Mouse (Mus musculus) kidney, adult 8-10 months (tissue): ENCODE measurements at regions not wholly inside any gene's neighbourhood (a gene's known extent, or its start where the extent isn't known, plus 50 kb on each side); places are given as distances from the start of the nearest gene placed in this dataset.

Experiments
- DNase-seq, 2 experiments: peaks; one replicate each; pipeline ENCODE4 v3.0.0; 2022

DNA sequence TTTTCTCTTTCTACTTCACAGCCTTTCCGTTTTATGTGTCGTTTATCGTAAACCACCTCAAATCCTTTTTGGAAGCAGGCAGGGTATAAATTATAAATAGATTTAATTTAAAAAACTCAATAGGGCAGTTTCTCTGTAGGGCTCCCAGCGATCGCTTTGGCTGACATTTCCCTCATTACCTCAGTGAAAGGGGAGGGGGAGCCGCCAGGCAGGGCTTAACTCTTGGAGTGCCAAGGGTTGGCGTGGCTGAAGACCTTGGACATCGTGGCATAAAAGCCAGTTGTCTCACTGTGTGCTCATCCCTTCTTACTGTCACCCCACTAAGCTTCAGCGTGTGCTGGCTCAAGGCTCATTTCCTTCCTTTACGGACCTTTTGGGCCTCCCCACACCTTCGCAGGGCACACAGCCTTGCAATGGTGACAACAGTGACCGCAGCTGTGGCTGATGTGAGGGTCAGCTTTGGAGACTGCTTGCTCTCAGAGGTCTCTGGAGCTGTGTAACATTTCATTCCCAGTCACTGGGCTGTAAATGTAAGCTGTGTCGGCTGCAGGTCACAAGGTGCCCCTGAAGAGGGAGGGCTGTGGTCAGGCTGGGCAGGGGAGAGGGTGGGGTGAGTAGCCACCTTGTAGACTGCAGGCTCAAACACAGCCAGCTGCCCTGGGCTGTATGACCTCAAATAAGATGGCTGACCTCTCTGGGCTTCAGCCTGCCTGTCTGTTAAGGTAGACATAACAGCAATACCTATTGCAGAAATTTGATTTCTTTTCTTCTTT, 81.6 kb upstream of the Stx16 start:
- DNase-seq: peak in 1 of 2 experiments; percentile 33

DNA sequence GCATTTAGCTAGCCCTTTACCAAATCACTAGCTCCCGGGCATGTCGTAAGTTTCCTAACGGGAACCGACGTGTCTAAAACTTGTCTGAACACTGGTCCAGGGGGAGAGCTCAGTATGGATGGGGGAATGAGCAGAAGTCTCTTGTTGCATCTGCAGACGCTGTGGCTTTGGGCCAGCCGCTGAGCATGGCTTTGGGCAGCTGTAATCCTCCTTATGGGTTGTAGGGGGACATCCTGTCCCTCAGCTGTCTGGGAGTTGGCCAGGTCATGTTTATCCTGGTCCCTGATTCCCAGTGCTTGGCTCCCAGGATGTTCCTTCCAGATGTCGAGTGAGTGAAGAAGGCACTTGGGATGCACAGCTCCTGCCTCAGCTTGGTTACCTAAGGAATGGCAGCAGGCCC, 71.4 kb upstream of the Stx16 start:
- no peak for DNase-seq

DNA sequence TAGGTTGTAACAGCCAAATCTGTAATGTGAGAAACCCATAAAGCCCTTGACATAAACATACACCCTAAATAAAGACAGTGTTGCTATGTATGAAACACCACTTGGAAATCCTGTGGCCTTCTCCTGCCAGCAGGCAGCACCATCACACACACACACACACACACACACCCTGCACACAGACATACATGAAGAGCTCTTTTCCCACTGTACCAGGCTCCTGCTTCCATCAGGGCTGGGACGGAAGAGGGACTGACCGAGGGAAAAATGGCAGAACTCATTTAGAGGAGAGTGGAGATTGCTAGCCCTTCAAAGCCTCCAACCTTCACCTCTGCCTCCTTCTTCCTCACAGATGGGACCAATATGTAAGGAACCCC, 68.1 kb upstream of the Stx16 start:
- no peak for DNase-seq

DNA sequence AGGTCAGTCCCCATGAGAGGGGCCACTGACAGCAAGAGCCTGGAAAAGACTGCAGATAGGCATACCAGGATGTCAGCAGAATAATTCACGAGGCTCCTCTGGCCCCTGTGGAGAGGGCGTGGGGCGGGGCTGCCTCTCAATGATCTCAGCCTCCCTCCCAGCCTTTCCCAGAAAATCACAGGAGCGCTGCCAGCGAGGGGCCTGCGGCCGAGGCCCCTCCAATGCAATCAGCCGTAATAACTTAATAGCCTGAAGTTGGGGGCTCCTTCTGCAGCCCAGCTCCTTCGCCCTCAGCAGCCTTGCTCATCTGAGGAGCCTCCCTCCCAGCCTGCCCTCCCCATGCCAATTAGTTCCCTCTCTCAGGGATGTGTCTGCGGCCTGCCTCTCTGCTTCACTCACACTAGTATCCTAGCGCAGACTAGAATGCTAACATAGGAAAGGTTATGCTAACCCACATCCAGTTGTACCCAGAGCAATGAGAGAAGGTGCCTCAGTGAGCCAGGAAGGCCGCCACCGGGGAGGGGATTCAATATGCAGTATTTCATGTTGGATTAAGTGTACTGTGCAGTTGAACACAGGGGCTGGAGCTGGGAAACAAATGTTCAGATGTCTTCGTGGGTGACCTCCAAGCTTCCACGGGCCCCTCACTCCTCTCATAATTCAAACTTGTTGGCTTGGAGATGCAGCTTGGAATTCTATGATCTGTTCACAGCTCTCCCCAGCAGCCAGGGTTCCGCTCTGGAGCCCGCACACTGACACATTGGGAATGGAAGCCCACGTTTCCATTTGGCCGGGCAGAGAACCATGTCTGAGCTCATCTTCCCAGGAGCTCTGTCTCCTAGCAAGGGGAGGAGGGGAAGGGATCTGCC, 67.5 kb upstream of the Stx16 start:
- DNase-seq: no peak

DNA sequence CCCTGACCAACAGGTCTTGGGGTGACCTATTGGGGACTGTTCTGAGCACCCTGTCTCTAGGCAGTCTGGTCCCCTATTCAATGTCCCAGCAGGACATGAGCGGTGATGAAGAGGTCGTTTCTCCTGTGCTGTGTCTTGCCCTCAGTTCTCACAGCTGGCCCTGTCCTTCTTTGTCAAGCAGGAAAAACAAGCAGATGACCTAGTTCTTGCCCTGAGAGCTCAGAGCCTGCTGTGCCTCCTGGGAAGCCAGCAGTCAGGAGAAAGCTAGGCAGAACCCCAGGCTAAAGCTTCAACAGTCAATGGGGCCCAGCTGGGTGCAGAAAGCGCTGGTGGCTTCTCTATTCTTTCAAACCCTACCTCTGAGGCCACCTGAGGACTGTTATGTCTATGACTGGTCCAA, 66.1 kb upstream of the Stx16 start:
- no peak for DNase-seq

DNA sequence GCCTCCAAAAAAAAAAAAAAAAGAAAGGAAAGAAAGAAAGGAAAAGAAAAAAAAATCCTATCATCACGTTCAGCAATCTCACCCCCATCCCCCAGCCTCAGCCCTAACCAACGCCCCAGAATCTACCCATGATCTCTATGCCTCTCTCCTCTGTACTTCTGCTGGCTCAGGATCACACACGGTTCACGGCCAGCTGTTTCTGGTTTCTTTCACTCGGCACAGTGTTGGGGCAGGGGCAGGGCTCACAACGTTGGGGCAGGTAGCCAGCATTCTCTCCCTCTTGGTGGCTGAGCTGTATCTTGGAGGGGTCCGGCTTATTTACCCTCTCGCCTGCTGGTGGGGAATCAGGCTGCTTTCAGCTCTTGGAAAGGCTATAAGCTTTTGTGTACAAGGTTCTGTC, 64.7 kb upstream of the Stx16 start:
- DNase-seq: no peak

DNA sequence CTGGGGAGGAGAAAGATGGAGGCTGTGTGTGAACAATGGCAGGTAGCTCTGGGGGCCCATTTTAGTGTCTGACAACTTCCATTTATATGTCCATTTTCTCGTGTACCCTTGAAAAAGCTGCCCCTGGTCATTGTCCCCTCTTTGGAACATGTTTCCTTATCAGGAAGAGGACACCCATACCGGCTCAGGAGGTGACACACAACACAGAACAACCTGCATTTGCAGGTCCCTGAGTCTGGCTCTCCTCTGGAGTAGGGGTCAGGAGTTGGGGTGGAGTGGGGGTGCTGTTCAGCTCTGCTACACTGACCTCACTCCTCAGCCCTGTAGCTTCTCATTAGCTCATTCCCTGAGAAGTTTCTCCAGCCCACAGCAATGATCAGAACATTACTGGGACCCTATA, 61.7 kb upstream of the Stx16 start:
- DNase-seq: no peak

DNA sequence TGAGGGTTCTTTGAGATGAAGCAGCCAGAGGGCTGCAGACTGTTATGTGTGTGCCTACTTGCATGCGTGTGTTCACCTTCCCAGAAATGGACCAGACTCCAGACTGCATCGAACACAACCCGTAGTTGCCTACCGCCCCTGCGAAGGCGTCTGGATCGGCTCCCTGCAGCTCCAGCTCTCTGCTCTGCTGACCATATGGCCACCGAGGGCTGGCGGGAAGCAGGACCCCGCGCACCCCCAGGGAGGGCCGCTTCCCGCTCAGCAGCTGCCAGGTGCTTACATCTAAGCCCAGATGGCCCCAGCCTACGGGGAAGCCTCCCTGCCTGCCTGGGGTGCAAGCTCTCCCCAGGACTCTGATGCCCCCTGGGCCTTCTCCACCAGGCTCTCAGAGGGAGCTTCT, 60.8 kb upstream of the Stx16 start:
- DNase-seq: no peak

DNA sequence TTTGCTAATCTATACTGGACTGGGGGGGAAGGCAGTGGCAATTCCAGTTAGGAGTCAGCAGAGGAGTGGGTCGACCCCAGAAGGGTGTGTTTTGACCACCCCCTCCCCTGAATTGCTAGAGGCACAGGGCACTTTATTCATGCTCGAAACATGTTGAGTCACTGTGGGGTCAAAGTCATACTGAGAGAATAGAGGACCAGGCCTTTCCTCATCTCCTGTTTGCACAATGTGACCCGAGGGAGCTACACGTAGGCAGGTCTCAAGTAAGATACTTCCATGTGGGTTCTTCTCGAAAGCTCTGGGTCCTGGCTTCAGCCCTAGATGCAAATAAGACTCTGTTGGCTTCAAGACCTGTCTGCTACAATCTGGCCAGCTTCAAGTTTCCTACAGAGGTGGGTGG, 60.0 kb upstream of the Stx16 start:
- DNase-seq: no peak

DNA sequence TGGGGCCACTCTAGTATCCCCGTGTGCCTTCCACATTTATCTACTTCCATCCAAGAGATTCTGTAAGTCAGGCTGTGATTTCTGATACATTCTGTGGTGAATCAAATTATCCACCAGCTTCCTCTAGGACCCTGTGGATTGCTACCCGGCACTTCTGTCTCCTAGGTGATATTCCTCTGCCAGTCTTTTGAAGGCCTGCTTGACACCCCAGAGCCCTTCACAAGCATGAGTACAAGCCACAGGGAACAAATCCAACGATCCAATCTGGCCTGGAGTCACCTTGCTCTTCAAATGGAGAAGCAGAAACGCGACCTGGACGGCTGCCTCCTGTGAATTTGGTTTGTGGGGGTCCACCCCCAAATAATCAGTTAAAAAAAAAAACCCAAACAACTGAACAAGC, 59.1 kb upstream of the Stx16 start:
- DNase-seq: no peak

DNA sequence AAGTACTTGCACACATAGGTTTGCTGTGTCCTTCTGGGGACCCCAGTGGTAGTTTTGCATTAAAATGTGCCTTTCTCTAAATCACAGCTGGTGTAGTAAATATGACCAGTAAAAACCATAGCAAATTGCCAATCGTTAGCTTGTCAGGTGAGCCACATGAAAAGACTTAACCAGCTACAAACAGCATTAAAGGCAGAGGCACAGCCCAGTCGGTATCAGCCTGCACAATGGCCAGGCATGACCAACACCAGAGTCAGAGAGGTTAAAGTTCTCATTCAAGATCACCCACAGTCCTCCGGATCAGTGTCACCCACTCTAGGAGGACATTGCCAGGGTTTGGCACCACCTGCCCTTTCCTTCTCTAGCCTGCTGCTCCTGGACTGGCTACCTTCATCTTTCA, 58.5 kb upstream of the Stx16 start:
- DNase-seq: no peak

DNA sequence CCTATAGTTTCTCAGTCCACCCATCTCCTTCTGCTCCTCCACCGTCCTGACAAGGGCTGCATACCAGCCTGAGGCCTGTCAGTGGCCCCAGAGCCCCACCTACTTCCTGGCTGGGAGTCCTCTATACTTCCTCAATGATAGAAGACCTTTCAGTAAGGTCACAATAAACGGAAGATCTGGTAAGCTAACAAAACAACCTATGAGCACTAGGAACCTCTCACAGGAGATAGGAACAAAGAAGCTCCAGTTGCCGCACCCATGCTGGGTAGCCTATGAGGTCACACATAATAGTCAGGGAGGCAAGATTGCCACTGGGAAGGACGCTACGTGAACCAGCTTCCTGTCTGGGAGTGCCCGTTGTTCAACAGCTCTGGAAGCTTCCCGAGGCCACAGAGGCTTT, 58.1 kb upstream of the Stx16 start:
- DNase-seq: no peak

DNA sequence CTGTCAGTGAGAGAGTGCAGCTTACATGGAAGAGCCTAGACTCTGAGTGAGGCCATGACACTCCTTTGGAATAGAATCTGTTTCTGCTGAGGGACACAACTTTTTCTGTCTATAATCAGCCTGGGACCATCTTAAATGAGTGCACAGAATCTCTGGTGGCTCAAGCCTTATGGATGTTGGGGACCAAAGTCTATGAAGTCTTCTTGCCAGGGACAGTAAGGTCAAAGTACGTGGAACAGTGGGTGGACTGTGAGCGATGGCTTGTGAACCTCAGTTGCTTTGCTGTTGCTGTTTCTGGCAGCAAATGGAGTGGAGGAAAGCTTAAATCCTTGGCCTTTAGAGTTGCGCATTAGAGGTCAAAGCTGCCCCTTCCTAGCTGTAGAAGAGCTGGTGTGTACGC, 57.1 kb upstream of the Stx16 start:
- peak in 1 of 2 experiments; percentile 21 for DNase-seq

DNA sequence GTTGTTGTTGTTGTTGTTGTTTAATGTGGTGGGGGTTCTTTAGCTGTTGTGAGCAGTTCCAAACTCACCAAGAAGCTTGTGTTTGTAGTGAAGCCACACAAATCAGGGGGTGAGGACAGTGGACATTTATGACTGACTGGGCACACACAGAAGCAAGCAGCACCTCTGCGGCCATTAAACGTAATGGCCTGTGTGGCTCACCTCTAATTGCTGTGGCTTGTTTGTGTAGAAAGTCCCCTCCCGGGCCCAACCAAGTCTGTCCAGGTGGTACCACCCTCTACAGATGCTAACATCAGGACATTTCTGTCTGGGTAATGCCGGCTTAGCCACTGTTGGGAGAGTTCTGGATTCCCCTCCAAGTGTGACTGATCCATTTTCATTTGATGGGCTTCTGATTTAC, 56.1 kb upstream of the Stx16 start:
- DNase-seq: no peak

DNA sequence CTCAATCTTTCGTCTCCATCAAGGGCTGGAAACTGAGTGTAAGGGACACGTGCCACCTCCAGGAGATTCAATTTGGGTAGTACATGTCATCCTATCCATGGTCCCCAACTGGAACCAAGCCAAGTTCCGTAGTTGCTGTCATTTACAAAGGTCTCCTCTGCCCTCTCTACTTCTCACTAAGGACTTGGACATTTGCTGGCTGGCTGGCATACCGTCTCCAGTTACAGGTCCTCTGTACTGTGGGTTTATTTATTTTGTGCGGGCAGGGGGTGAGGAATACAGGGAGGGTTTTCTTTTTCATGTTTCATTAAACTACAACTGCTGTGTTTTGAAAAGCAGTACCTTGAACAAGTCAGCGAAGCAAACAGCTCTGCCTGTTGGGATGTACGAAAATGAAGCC, 55.7 kb upstream of the Stx16 start:
- DNase-seq: no peak

DNA sequence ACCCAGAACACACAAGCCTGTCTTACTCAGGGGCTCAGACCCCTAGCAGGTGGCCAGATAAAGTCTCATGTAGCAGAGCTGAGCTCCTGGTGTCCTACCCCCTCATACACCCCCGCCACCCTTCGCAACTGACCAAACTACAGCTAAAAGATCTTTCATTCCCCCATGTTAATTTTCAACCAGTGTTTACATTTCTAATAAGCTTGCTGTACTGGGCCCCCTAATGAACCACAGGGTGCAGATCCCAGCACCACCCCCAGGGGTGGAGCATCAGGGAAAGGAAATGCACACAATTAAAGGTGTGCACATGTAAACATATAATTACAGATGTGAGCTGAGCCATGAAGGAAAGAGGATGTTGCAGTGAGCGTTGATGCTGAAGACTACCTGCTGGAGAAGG, 54.6 kb upstream of the Stx16 start:
- no peak for DNase-seq

DNA sequence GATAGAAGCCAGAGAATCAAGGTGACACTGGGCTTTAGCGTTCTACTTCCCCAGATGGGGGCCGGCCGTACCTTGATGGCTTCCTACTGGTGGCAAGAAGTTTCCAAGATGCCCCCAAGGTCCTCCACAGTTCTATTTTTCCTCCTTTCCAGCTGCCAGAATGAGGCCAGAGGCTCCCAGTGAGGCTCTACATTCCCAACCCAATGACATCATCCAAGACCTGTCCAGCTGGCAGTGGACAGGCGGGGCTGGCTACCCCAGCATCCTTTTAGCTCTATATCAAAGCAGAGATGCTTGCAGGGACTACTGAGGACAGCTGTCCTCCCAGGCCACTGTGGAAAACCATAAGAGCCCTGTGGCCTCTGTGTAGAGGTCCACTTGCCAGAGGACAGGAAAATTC, 53.8 kb upstream of the Stx16 start:
- DNase-seq: no peak

DNA sequence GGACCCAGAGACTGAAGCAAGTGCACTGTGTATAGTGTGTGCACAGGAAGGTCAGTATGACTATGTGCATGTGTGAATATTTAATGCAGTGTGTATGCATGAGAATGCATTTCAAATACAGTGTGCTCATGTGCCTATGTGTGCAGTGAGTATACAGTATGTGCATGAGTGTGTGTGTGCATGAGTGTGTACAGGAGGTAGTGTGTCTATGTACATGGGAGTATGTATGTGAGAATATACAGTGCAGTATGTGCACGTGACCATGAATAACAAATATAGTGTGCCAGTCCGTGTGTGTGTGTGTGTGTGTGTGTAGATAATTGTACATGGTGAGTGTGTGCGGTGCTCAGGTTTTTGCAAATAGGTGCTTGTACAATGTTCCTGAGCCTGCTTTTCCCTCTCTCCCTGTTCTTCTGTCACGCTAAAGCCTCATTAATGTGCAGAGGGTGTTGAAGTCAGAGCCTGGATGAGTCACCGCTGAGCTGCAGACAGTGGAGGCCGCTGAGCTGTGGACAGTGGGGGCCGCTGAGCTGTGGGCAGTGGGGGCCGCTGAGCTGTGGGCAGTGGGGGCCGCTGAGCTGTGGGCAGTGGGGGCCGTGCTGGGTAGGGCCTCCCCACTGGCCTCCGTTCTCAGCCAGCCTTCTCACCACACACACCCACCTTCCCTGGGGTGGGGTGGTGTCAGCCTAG, 50.8 kb upstream of the Stx16 start:
- DNase-seq: no peak
